Mouse (Mus musculus) spleen, postnatal 36 days (tissue): ENCODE data around the gene Raver2.

Experiments
- DNase-seq, 2 experiments: peaks; one replicate each; pipeline ENCODE4 v3.0.0; 2022; ENCODE audit warnings: low spot score in 2 of 2, mixed read lengths in 1 of 2

Raver2 gene

GRCm38 (mm10) chr4:101174916-101175625 is 106.3 kb downstream of the Raver2 start:
- DNase-seq = peak in 1 of 2 experiments; percentile 35

GRCm38 (mm10) chr4:101176123-101176522 is 107.3 kb downstream of the Raver2 start:
- peak; percentile 33 to 37 for DNase-seq

DNA sequence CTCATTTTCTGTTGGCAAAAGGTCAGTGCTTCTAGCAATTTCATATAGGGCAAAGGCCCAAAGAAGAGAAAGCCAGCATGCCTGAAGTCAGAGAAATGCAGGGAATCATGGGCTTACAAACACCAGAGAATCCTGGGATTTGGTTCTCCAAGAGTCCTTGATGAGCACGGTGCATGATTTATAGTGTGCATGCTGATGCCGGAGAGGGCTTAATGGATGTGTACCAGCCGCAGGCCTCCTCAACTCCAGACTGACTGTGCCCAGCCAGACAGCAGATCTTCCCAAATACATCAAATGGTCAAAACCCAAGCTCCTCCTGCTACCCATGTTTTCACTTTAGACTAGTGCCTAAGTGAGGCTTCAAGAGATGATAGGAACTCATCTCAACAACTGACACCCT is 109.0 kb downstream of the Raver2 start:
- DNase-seq = no peak

DNA sequence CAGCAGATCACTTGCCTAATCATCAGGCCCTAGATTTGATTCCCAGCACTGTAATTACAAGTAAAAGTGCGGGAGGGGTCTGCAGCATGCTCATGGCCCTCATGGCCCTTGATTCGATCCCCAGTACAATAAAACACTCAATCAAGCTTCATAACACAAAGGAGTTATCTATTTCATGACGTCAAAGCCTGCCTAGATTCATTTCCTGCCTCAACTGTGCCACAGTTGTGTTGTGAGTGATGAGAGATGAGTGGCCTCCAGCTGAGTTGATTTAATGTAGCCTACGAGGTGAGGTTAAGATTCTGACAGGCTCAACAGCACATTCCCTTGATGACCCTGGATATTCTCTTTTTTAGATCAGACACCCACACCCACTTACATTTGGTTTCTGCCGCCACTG is 110.3 kb downstream of the Raver2 start:
- no peak for DNase-seq

DNA sequence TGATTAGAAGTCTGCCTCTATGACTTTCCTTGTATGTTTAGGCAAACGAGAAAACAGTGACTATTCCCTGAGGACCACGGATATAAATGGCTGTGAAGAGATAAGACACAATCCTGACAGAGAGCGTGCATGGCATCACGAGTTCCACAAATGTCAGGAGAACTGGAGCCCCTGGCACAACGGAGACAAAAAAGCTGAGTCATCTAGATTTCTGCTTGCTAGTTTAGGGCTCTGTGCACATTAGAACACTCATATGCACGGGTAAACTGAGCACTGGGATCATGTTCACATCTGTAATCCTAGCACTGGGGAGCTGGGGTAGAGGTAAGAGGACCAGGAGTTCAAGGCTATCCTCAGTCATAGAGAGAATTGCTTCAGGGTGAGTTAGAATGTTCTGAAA is 111.1 kb downstream of the Raver2 start:
- no peak for DNase-seq

GRCm38 (mm10) chr4:101180681-101181080 is 111.9 kb downstream of the Raver2 start:
- DNase-seq = no peak

DNA sequence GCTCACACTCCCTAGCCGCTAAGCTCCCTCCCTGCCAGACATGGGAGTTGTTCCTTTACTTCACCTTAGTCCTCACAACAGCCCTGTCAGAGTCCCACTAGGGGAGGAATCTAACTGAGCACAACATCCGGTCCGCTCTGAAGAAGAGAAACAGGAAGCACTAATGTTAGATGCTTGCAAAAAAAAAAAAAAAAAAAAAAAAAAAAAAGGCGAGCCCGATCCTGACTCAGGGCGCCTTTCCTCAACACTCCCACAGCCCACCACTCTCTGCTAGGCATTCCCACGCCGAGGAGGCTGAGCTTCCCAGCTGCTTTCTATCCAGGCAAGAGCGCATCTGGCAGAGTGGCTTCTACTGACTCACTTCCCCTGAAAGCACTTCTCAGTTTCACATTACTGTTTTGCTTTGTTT is 113.8 kb downstream of the Raver2 start:
- DNase-seq = peak; percentile 75 to 80

DNA sequence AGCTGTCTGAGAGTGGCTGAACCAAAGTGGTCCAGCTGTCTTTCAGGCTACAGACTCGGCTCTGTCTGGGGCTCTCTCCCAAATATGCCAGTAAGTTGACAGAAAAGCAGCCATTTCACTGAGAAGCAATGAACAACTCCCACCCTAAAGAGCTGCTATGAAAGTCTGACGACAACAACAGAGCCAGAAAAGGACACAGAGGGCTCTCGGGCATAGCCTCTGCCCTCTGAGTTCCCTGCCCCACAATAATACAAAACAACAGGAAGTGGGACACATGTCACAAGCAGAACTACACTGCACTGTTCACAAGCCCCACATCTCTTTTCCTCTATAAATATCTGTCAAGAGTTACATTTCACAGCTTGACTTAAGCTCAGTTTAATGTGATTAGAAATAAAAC is 116.4 kb downstream of the Raver2 start:
- peak; percentile 64 to 67 for DNase-seq

DNA sequence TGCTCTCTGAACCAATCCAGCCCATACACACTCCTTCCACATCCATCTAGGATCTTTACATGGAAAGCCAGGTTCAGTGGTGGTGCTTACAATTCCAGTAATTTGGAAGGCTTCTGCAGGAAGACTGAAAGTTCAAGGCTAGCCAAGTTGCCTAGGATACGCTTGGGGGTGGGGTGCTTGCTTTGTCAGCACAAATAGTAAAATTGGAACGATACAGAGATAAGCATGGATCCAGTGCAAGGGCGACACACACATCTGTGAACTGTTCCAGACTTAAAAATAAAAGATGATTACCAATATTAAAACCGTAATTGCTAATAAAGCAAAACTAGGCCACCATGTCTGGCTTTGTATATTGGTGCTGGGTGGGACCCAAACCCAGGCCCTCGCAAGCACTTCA is 117.8 kb downstream of the Raver2 start:
- no peak for DNase-seq

- DNase-seq = peak; percentile 51 to 53
Observed at GRCm38 (mm10) chr4:101187381-101187780, 118.6 kb downstream of the Raver2 start.

DNA sequence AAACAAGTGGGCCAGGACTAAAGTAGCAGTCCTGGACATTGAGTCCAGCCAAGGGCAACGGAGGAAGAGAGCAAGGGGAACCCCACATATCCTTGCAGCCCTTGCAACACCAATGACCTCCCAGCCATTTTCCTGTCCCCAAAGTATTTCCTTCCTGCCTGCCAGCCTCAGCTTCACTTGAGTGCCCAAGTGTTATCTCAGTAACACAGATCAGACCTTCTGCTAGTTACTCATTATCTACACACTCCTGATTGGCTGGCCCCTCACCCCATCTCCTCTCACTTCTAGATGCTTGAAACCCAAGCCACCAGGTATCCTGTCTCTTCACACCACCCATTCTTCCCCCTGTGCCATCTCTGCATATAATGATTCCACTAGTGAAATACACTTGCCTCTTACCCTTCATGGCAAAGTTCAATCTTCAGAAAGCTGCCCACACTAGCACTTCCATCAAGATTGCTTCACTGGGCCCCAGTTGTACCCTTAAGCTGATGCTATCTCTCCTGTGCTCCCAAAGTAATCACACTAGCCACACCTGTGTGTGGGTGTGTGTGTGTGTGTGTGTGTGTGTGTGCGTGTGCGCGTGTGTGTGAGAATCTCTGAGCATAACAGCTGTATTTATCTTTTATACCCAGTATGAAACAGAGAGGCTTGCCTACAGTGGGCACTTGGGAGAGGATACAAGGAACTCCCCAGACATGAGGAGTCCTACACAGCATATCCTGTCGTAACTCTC is 123.6 kb downstream of the Raver2 start:
- peak; percentile 70 to 72 for DNase-seq

GRCm38 (mm10) chr4:101194170-101194569 is 125.4 kb downstream of the Raver2 start:
- no peak for DNase-seq

- no peak for DNase-seq
Observed at GRCm38 (mm10) chr4:101196407-101196806, 127.6 kb downstream of the Raver2 start.

DNA sequence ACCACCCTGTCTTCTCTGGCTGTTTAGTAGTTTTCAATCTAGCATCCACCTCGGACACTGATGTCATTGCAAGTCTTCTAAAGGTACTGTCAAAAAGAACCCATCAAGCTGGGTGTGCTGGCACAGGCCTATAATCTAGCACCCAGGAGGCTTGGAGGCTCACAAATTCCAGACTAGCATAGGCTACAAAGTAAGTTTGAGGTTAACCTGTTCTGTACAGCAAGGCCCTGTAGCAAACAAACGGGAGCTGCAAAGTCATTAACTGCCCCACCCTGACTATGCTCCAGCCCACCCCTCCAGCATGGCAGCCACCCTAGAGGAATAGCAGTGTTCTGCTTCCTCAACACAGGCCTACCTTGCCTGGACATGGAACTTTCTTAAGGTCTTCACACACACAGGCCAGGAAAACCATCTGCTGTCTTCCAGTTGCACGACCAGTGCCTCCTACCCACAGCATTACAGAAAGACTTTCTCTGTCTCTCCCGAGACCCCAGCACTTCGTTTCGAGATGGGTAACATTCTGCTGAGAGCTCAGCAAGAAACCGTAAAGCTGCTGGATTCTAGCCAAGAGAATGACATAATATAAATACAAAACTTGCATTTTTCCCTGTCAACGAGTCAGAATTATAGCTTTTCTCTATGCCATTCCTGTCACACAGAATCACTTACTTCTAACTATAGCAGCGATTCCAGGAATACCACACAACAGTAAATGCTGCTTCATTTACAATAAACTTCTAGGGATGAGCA is 128.8 kb downstream of the Raver2 start:
- DNase-seq = no peak

GRCm38 (mm10) chr4:101198333-101198732 is 129.6 kb downstream of the Raver2 start:
- no peak for DNase-seq

DNA sequence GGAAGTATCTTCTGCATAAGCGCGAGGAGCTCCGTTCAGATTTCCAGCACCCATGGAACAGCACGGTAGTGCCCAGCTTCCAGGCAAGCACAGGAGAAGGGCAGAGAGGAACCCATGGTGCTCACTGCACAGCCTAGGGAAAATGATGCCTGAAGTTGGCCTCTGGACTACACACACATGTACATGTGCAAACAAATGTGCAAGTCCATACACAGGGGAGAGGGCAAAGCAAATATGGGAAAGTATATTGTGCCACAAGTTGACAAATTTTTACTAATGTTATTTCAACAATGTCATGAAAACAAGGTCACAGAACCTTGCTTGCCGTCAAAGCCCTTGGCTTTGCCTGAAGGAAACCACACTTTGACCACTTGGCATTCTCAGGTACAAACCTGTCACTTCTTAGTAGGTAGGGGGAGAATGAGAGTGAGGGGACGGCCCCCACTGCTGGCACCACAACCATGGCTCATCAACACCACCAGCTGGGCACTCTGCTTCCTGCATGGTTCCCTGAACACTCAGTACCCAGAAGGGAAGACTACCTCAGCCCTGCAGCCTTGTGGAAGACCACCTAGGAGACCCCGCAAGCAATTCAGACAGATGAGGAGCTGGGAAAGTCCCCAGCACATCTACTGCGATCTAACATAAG is 130.8 kb downstream of the Raver2 start:
- DNase-seq = no peak
